Comparison of ENCODE assay signal across 8 mouse cellular contexts in genomic region chr13:95892611-95893145, GRCm38 (mm10). TPM values are rescaled to one million over a fixed set of nuclear protein-coding genes. Genes with fewer than 3 reads are reported as not detected.
DNase-seq lines count a peak whose midpoint lies in the region; ATAC-seq and TF ChIP-seq lines count a peak whose summit lies in the region.

No protein-coding gene starts in this region.

- no peak for TF ChIP-seq CTCF in CH12.LX (conservative IDR thresholded peaks at IDR 0.05 in 1 of 2, IDR thresholded peaks at IDR 0.05 in 1 of 2; ENCODE audit: low read depth in 2 of 2, low read length in 2 of 2)
- TF ChIP-seq CTCF in liver, adult 2 months (IDR thresholded peaks at IDR 0.05; ENCODE audit: low read depth, low read length) = no peak

- TF ChIP-seq EP300 in CH12.LX (IDR thresholded peaks at IDR 0.05; ENCODE audit: low read length) = no peak

- H3K4me3 ChIP-seq in CH12.LX (replicated peaks in 1 of 3; ENCODE audit: low read depth in 2 of 3, low read length in 2 of 3, poor library complexity in 1 of 3) = peak overlapping the region in 2 of 3 experiments; percentile 54 to 62
- H3K4me3 ChIP-seq in hindbrain, embryonic 10.5 days = peak overlapping the region; percentile 89
- peak overlapping the region; percentile 74 for H3K4me3 ChIP-seq in liver, adult 2 months (ENCODE audit: insufficient read depth, low read depth, low read length)

- H3K79me2 ChIP-seq in CH12.LX (replicated peaks; ENCODE audit: control insufficient read depth, extremely low read depth, insufficient read depth, poor library complexity, severe bottlenecking) = no peaks in the 10 kb centered on the region
- H3K79me2 ChIP-seq in liver, adult 2 months (ENCODE audit: control insufficient read depth, insufficient read depth, low read length) = peaks cover 16% of the 10 kb centered on the region; the same call in 1 of the 2 replicates

- H3K4me1 ChIP-seq in CH12.LX (ENCODE audit: control insufficient read depth in 1 of 2, insufficient read depth in 2 of 2) = peaks cover 4 to 14% of the 10 kb centered on the region in 2 experiments; a peak in 3 of 4 replicates
- peaks cover 36% of the 10 kb centered on the region for H3K4me1 ChIP-seq in hindbrain, embryonic 10.5 days (replicated peaks)
- H3K4me1 ChIP-seq in liver, adult 2 months (ENCODE audit: control insufficient read depth, insufficient read depth, low read length) = peaks cover 23% of the 10 kb centered on the region

- dilution Hi-C loops in CH12.LX (cut with MboI; ENCODE audit: extremely low pct_ligation_motif_present, extremely low pct_unique_long_range_greater_than_20kb, low sequenced_read_pairs) = no loop called here

- peak overlapping the region; percentile 79 for H3K4me2 ChIP-seq in CH12.LX (ENCODE audit: insufficient read depth, low read depth, poor library complexity, severe bottlenecking)

- no peak for TF ChIP-seq RAD21 in CH12.LX (IDR thresholded peaks at IDR 0.05; ENCODE audit: low read depth, low read length)

- DNase-seq in CH12.LX (ENCODE audit: extremely low read depth) = no peak
- DNase-seq in hindbrain, embryonic 10.5 days (ENCODE audit: low spot score) = no peak
- peak; percentile 42 for DNase-seq in liver, adult 2 months (ENCODE audit: extremely low read depth, low read depth, low spot score)
- DNase-seq in natural killer cell, adult 2 months (ENCODE audit: low spot score in 2 of 2) = peak; percentile 59 to 74
- no peak for DNase-seq in cerebellum, adult 18-20 months
- DNase-seq in layer of hippocampus, postnatal 25 days (ENCODE audit: extremely low spot score in 1 of 2, low spot score in 1 of 2) = no peak
- no peak for DNase-seq in ovary, postnatal 10 days (ENCODE audit: low spot score)

- H3K27me3 ChIP-seq in CH12.LX (replicated peaks) = peaks cover 23% of the 10 kb centered on the region
- H3K27me3 ChIP-seq in hindbrain, embryonic 10.5 days (ENCODE audit: insufficient read depth, poor library complexity, severe bottlenecking) = peaks cover 3% of the 10 kb centered on the region; the same call in 1 of the 2 replicates
- H3K27me3 ChIP-seq in liver, adult 2 months (ENCODE audit: control insufficient read depth, insufficient read depth, low read length) = no peaks in the 10 kb centered on the region

- ATAC-seq in activated CD4-positive, CD25-positive, alpha-beta regulatory T cell, adult 4 months = peak; percentile 1

- no peaks in the 10 kb centered on the region for H3K36me3 ChIP-seq in CH12.LX (replicated peaks in 1 of 2; ENCODE audit: control insufficient read depth in 1 of 2, insufficient read depth in 1 of 2, low read length in 1 of 2)
- no peaks in the 10 kb centered on the region for H3K36me3 ChIP-seq in hindbrain, embryonic 10.5 days
- H3K36me3 ChIP-seq in liver, adult 2 months (ENCODE audit: control insufficient read depth, insufficient read depth, low read length) = no peaks in the 10 kb centered on the region

- H3K27ac ChIP-seq in CH12.LX (ENCODE audit: insufficient read depth, low read depth) = no peak overlapping the region
- peak overlapping the region; percentile 97 for H3K27ac ChIP-seq in hindbrain, embryonic 10.5 days
- H3K27ac ChIP-seq in liver, adult 2 months (replicated peaks; ENCODE audit: insufficient read depth, low read depth, low read length) = no peak overlapping the region

- in situ Hi-C loops in CH12.LX (cut with MboI; ENCODE audit: low pct_ligation_motif_present, low pct_unique_long_range_greater_than_20kb, low sequenced_read_pairs) = no loop called here

- TF ChIP-seq POLR2A in CH12.LX (IDR thresholded peaks at IDR 0.05; ENCODE audit: low read depth, low read length) = no peak
- TF ChIP-seq POLR2A in liver, adult 2 months (IDR thresholded peaks at IDR 0.05; ENCODE audit: extremely low read depth, insufficient read depth, low read length) = no peak

- 21% methylated on average over 12 of the region's 12 CpGs for WGBS in hindbrain, embryonic 10.5 days
- WGBS in liver, adult 2 months = 17% methylated on average over 12 of the region's 12 CpGs

- peak overlapping the region; percentile 41 for H3K9ac ChIP-seq in CH12.LX (ENCODE audit: insufficient read depth, low read depth)
- H3K9ac ChIP-seq in liver, adult 2 months (ENCODE audit: low read depth, low read length) = peak overlapping the region; percentile 87

- H3K9me3 ChIP-seq in CH12.LX (replicated peaks; ENCODE audit: low read length) = no peaks in the 10 kb centered on the region
- H3K9me3 ChIP-seq in hindbrain, embryonic 10.5 days = no peaks in the 10 kb centered on the region

TF ChIP-seq in CH12.LX, 34 proteins besides CTCF, POLR2A, EP300 and RAD21:
- TF ChIP-seq USF1 (IDR thresholded peaks at IDR 0.05; ENCODE audit: low read depth, low read length) (0 out of 2 replicates have a peak, but pooled peaks have one; percentile 18), ETS1 (conservative IDR thresholded peaks at IDR 0.05; ENCODE audit: low read depth, low read length) (no peak), CHD2 (IDR thresholded peaks at IDR 0.05; ENCODE audit: low read length) (no peak), BHLHE40 (IDR thresholded peaks at IDR 0.05; ENCODE audit: low read depth, low read length) (peak; percentile 20; the same call in 1 of the 2 replicates)
TF ChIP-seq in CH12.LX: peak in this region for 2.

RNA-seq across cellular contexts. Expression of gene Iqgap2, which starts 1.0 kb away (rescaled TPM):
- total RNA-seq in CH12.LX (2012; rRNA removed) = 0.08 TPM in 2 replicates
- total RNA-seq in CH12.LX (2014; rRNA removed) = 0.11 and 0.14 TPM in 2 replicates
- polyA plus RNA-seq in CH12.LX (2012; ENCODE audit: insufficient read length, low read depth) = 0.07 and 0.14 TPM in 2 replicates
- 10 to 100 TPM; 16.6 to 17.1 TPM for polyA plus RNA-seq in activated CD4-positive, CD25-positive, alpha-beta regulatory T cell, adult 4 months (2017; shearing (Covaris generic))
- 10.5 and 12.1 TPM in 2 replicates for polyA plus RNA-seq in hindbrain, embryonic 10.5 days (2016; fragmentation: Nextera tagmentation; extraction: Ambion mirVana)
- total RNA-seq in liver, adult 2 months (2014; rRNA removed) = 156 and 189 TPM in 2 replicates
- polyA plus RNA-seq in liver, adult 2 months (2012; rRNA removed) = 21.4 and 31.5 TPM in 2 replicates
- total RNA-seq in layer of hippocampus, postnatal 25 days (2021) = 10 to 100 TPM; 82.0 to 83.5 TPM

Comparison
In these comparisons a context has a peak if more than half of its experiments do, and no peak if none do; other contexts are left out.
1. DNase-seq: peak in liver, adult 2 months (single experiment) and natural killer cell, adult 2 months (2 of 2); none in CH12.LX (single experiment), hindbrain, embryonic 10.5 days (single experiment), cerebellum, adult 18-20 months (0 of 2), layer of hippocampus, postnatal 25 days (0 of 2) and ovary, postnatal 10 days (single experiment).
2. RNA of gene Iqgap2, which starts 1.0 kb away (polyA plus RNA-seq): 21.4 to 31.5 TPM in liver, adult 2 months, 16.6 to 17.1 TPM in activated CD4-positive, CD25-positive, alpha-beta regulatory T cell, adult 4 months and 10.5 to 12.1 TPM in hindbrain, embryonic 10.5 days; 0.07 to 0.14 TPM in CH12.LX; every median in the first group is over 10 times any median in the second.
3. Peak in every context shown above with its lines, with median percentiles within 50 percentile points of each other: H3K4me3 ChIP-seq.